Mouse (Mus musculus) retina, embryonic 14.5 days (tissue): ENCODE data around the gene Gm17631.
A peak's percentile ranks its signal among the peaks of the same experiment; 100 is the strongest.
"Not testable (repeated sequence)": the region's sequence is repeated elsewhere in the genome, so short reads cannot be mapped to it uniquely, and the experiment has no call there.

ENCODE experiments used
- DNase-seq: peaks from one replicate; pipeline ENCODE4 v3.0.0-alpha.2; 2015; ENCODE audit warnings: low spot score

The Gm17631 gene

GRCm38 (mm10) chr6:129862349-129862748 is at the start of gene Gm17631:
Gm17631 (plus strand) TSS chr6:129862649.
- DNase-seq, result not testable (repeated sequence)

- DNase-seq, result no peak
Observed at GRCm38 (mm10) chr6:129817731-129818130, 44.7 kb upstream of the Gm17631 start.

GRCm38 (mm10) chr6:129824004-129824403 is 38.4 kb upstream of the Gm17631 start:
- DNase-seq, result no peak

- DNase-seq, result peak; percentile 1
Observed at GRCm38 (mm10) chr6:129825559-129825958, 36.9 kb upstream of the Gm17631 start.

GRCm38 (mm10) chr6:129876549-129876948 is 14.1 kb downstream of the Gm17631 start, which contains the start of gene Klra17:
Klra17 (minus strand) TSS chr6:129876672.
- no peak for DNase-seq

- no peak for DNase-seq
Observed at GRCm38 (mm10) chr6:129882525-129882924, 20.1 kb downstream of the Gm17631 start.
